Mouse (Mus musculus) liver, adult 2 months (tissue): ENCODE measurements at regions not wholly inside any gene's neighbourhood (a gene's known extent, or its start where the extent isn't known, plus 50 kb on each side); places are given as distances from the start of the nearest gene placed in this dataset.

Experiments
- DNase-seq: peaks from one replicate; pipeline ENCODE4 v3.0.0-alpha.2; 2011; ENCODE audit warnings: low read depth, low spot score; ENCODE audit errors: extremely low read depth
- H3K27ac ChIP-seq: fragments of 200-500 bp; replicated peaks from 2 replicates; pipeline ENCODE4 v1.5.1; 2012; ENCODE audit warnings: low read depth, mild to moderate bottlenecking, control low read depth, inconsistent platforms, low read length; ENCODE audit not compliant: insufficient read depth
- H3K27me3 ChIP-seq: fragments of 200-500 bp; 2 replicates; pipeline ENCODE4 v1.6.1; 2012; ENCODE audit warnings: mild to moderate bottlenecking, moderate library complexity, low read length, inconsistent platforms; ENCODE audit not compliant: control insufficient read depth, insufficient read depth
- H3K36me3 ChIP-seq: fragments of 200-500 bp; 2 replicates; pipeline ENCODE4 v1.6.1; 2012; ENCODE audit warnings: low read length, inconsistent platforms; ENCODE audit not compliant: control insufficient read depth, insufficient read depth
- H3K4me1 ChIP-seq: fragments of 200-500 bp; 2 replicates; pipeline ENCODE4 v1.6.1; 2011; ENCODE audit warnings: low read length; ENCODE audit not compliant: control insufficient read depth, insufficient read depth
- H3K4me3 ChIP-seq: fragments of 200-500 bp; 2 replicates; pipeline ENCODE4 v1.5.1; 2011; ENCODE audit warnings: low read depth, mild to moderate bottlenecking, control low read depth, low read length, moderate library complexity; ENCODE audit not compliant: insufficient read depth
- H3K79me2 ChIP-seq: fragments of 200-500 bp; 2 replicates; pipeline ENCODE4 v1.6.1; 2012; ENCODE audit warnings: inconsistent platforms, mild to moderate bottlenecking, low read length, moderate library complexity; ENCODE audit not compliant: control insufficient read depth, insufficient read depth
- H3K9ac ChIP-seq: fragments of 200-500 bp; 2 replicates; pipeline ENCODE4 v1.6.1; 2012; ENCODE audit warnings: low read depth, mild to moderate bottlenecking, control low read depth, inconsistent platforms, low read length
- CTCF ChIP-seq: fragments of 200-500 bp; IDR thresholded peaks from 2 replicates; pipeline ENCODE4 v1.5.1; 2011; ENCODE audit warnings: low read depth, low read length, control low read depth
- POLR2A ChIP-seq: fragments of 200-500 bp; IDR thresholded peaks from 2 replicates; pipeline ENCODE4 v1.6.1; 2011; ENCODE audit warnings: low read length, control low read depth; ENCODE audit not compliant: insufficient read depth; ENCODE audit errors: extremely low read depth
- WGBS: fragments of 180-500 bp; shearing (Covaris S2); methylation state at CpG from one replicate; pipeline ENCODE4 v1.1.7; 2018; 5-methylcytosine and 5-hydroxymethylcytosine counted together

DNA sequence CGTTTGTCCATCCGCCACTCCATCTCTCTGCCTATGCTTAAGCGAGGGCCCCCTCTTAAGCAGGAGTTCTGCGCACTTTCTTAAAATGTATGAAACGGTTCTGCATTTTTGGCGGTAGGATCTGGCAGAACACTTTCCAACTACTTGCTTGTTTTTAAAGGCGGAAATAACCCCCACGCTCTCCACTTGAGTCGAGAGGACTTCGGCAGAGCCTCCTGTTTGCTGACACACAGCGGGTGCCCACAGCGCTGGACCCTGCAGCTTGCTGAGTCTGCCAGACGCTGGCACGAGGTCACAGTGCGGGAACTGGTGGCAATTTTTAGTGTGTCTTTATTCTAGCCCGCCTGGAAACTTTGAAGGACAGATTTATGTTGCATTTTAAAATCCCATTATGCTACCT is 299.5 kb upstream of the Tbx3 start:
- no peak for TF ChIP-seq POLR2A
- TF ChIP-seq CTCF = no peak
- Histone ChIP-seq H3K4me3 (no peak overlapping the region), H3K27ac (no peak overlapping the region), H3K9ac (no peak overlapping the region), H3K79me2 (no peaks in the 10 kb centered on the region), H3K27me3 (no peaks in the 10 kb centered on the region), H3K4me1 (no peaks in the 10 kb centered on the region), H3K36me3 (no peaks in the 10 kb centered on the region)
- no peak for DNase-seq
- 34% methylated on average over 16 of the region's 16 CpGs for WGBS

DNA sequence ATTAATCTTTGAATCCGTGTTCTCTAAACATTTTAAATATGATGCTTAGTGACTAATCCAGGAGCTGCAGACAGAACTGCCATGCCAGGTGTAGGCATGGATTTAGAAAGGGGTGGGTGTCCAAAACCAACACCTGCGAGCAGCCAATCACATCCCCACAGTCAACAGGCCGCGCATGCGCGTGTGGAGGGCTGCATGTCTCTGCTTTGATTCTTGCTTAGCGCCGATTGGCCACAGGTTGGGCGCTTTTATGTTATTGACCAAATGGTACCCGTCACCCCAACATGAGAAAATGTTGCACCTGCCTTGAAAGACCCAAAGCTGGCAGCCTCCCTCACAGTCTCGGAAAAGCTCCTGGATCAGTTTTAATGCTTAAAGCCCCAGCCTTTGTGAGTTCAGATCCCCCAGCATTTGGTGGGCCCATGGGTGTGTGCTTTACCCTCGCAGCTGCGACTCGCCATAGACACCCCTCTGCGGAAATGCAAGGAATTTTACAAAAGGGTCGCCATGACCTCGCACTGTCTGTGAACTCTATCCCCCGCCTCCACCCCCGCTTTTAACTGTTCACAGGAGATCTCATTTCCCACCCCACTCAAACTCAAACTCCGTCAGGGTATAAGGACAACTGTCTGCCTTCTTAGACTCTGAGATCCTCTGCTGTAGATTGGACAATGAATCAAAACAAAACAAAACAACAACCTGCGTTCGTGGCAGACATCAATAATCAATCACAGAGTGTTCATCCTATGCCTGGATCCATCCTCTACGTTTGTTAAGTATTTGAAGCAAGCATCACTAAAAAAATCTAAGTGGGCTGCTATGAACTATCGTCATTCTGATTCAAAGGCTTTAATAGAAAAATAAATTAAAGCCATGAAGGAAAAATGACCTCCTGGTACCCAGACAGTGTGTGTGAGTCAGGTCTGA is 296.4 kb upstream of the Tbx3 start:
- H3K4me3 ChIP-seq = no peak overlapping the region
- DNase-seq = no peak
- H3K9ac ChIP-seq = no peak overlapping the region
- H3K36me3 ChIP-seq = no peaks in the 10 kb centered on the region
- no peaks in the 10 kb centered on the region for H3K79me2 ChIP-seq
- H3K27me3 ChIP-seq = no peaks in the 10 kb centered on the region
- 90% methylated on average over 24 of the region's 24 CpGs for WGBS
- no peaks in the 10 kb centered on the region for H3K4me1 ChIP-seq
- TF ChIP-seq CTCF = no peak
- no peak for TF ChIP-seq POLR2A
- H3K27ac ChIP-seq = no peak overlapping the region

DNA sequence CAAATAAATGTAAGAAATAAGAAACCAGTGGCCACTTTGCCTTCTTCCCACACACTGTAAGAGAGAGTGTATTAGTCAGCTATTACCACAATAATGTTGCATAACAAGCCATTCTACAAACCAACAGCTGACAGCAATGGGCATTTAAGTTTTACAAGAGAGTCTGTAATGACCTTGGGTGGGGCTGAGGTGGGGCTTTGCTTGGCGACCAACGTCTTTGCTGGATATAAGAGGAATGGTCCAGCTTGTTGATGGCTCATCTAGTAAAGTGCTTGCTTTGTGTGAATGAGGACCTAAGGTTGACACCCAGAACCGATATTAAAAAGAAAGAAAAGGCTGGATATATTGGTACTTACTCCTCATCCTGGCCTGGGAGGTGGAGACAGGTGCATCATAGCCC is 295.6 kb upstream of the Tbx3 start:
- no peaks in the 10 kb centered on the region for H3K36me3 ChIP-seq
- no peak overlapping the region for H3K4me3 ChIP-seq
- TF ChIP-seq CTCF = no peak
- no peak for TF ChIP-seq POLR2A
- no peak for DNase-seq
- H3K27ac ChIP-seq = no peak overlapping the region
- no peaks in the 10 kb centered on the region for H3K27me3 ChIP-seq
- H3K79me2 ChIP-seq = no peaks in the 10 kb centered on the region
- 82% methylated on average over 3 of the region's 3 CpGs for WGBS
- H3K9ac ChIP-seq = no peak overlapping the region
- H3K4me1 ChIP-seq = no peaks in the 10 kb centered on the region

DNA sequence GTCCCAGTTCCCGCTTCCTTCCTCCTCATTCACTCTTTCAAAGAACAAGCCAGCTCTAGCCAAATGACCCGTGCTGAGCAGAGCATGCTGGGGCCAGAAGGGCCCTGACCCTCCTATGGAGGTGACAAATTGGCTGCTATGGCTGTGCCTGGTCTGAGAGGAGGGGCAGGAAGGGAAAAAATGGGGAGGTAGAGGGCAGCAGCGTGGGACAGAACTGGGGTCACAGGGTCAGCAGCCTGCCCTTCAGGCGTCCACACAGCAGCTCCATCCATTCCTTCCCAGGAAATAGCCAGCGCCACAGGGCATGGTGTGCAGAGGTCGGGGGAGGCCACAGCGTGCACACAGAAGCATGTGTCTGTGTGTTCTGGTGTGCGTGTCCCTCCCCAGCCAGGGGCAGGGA is 292.2 kb upstream of the Tbx3 start:
- Histone ChIP-seq H3K27me3 (no peaks in the 10 kb centered on the region), H3K4me3 (no peak overlapping the region), H3K36me3 (no peaks in the 10 kb centered on the region), H3K4me1 (no peaks in the 10 kb centered on the region), H3K79me2 (no peaks in the 10 kb centered on the region), H3K27ac (no peak overlapping the region), H3K9ac (no peak overlapping the region)
- TF ChIP-seq POLR2A (no peak), CTCF (no peak)
- 66% methylated on average over 8 of the region's 8 CpGs for WGBS
- no peak for DNase-seq

DNA sequence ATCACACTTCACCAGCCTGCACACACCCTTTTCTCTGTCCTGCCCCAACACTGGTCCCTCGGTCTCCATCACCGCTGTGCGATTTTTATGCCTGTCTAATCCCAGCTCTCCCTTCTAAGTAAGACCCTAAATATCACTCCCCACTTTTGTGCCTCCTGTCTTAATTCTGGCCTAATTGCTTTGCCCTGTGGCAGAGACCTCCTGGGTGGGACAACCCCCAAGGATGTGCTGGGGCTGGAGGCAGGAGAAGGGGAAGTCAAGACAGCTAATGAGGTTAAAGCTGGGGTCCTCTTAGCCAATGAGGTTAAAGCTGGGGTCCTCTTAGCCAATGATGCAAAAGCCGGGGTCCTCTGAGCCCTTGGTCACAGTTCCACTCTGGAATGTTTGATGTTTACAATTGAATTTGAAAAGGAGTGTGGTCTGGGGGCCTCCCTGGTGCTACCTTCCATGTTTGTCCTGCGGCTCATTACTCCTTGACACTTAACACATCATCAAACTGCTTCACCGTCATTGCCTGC is 290.5 kb upstream of the Tbx3 start:
- Histone ChIP-seq H3K4me1 (no peaks in the 10 kb centered on the region), H3K36me3 (no peaks in the 10 kb centered on the region), H3K27ac (no peak overlapping the region), H3K79me2 (no peaks in the 10 kb centered on the region), H3K4me3 (no peak overlapping the region), H3K9ac (no peak overlapping the region), H3K27me3 (no peaks in the 10 kb centered on the region)
- WGBS = 76% methylated on average over 6 of the region's 6 CpGs
- no peak for DNase-seq
- TF ChIP-seq CTCF = no peak
- no peak for TF ChIP-seq POLR2A

DNA sequence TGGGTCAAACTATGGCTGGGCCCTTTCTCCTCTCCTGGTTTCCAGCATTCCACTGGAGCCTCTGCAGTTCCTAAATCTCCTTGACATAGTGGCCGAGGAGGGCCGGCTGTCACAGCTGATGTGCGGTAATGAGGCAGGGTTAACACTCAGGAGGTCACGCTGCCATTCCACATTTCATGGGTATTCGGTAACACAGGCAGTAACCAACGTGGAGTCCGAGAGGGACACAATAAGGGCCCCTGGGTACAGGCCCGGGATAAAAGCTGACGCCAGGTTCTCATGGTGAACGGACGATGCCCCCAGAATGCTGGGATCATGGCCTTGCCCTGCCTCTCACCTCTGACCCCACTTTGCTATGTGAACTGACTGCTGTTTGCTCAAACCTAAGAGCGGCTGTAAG is 289.0 kb upstream of the Tbx3 start:
- H3K27ac ChIP-seq = no peak overlapping the region
- no peaks in the 10 kb centered on the region for H3K79me2 ChIP-seq
- no peaks in the 10 kb centered on the region for H3K27me3 ChIP-seq
- TF ChIP-seq CTCF (no peak), POLR2A (no peak)
- H3K4me3 ChIP-seq = no peak overlapping the region
- no peak overlapping the region for H3K9ac ChIP-seq
- no peaks in the 10 kb centered on the region for H3K4me1 ChIP-seq
- WGBS = 91% methylated on average over 12 of the region's 12 CpGs
- H3K36me3 ChIP-seq = no peaks in the 10 kb centered on the region
- no peak for DNase-seq
